Mouse (Mus musculus) cerebellum, postnatal 4 days (tissue): Measurements from ENCODE around the gene Gmfg.

Experiments used
- DNase-seq, 2 experiments: peaks; one replicate each; pipeline ENCODE4 v3.0.0; 2022; ENCODE audit warnings: low spot score in 2 of 2, mixed read lengths in 1 of 2

The Gmfg gene

GRCm38 (mm10) chr7:28436932-28437570 lies at the start of gene Gmfg:
Gmfg (plus strand) TSS chr7:28437447.
- peak; percentile 56 to 80 for DNase-seq

GRCm38 (mm10) chr7:28390331-28390730 lies 46.9 kb upstream of the Gmfg start:
- no peak for DNase-seq

GRCm38 (mm10) chr7:28392429-28393271 lies 44.6 kb upstream of the Gmfg start, which contains the start of the genes Med29 and Paf1:
Med29 (minus strand) TSS chr7:28392708.
Paf1 (plus strand) TSS chr7:28392951.
- DNase-seq, result peak; percentile 88 to 92

GRCm38 (mm10) chr7:28393272-28393951 lies 43.8 kb upstream of the Gmfg start:
- no peak for DNase-seq

GRCm38 (mm10) chr7:28395425-28395824 lies 41.8 kb upstream of the Gmfg start:
- DNase-seq, result no peak

GRCm38 (mm10) chr7:28398000-28398399 lies 39.2 kb upstream of the Gmfg start:
- no peak for DNase-seq

- DNase-seq, result no peak
Observed at GRCm38 (mm10) chr7:28398696-28399340, 38.4 kb upstream of the Gmfg start.

GRCm38 (mm10) chr7:28401030-28401429 lies 36.2 kb upstream of the Gmfg start:
- DNase-seq, result no peak

GRCm38 (mm10) chr7:28401942-28402341 lies 35.3 kb upstream of the Gmfg start:
- DNase-seq, result no peak

GRCm38 (mm10) chr7:28410841-28411475 lies 26.3 kb upstream of the Gmfg start:
- DNase-seq, result no peak

GRCm38 (mm10) chr7:28412826-28413225 lies 24.4 kb upstream of the Gmfg start:
- DNase-seq, result no peak

GRCm38 (mm10) chr7:28417368-28417767 lies 19.9 kb upstream of the Gmfg start:
- no peak for DNase-seq

GRCm38 (mm10) chr7:28418096-28418670 lies 19.1 kb upstream of the Gmfg start:
- DNase-seq, result no peak

GRCm38 (mm10) chr7:28419416-28419815 lies 17.8 kb upstream of the Gmfg start:
- no peak for DNase-seq

- DNase-seq, result no peak
Observed at GRCm38 (mm10) chr7:28423018-28423417, 14.2 kb upstream of the Gmfg start.

GRCm38 (mm10) chr7:28427738-28428137 lies 9.5 kb upstream of the Gmfg start:
- DNase-seq, result no peak

GRCm38 (mm10) chr7:28430512-28430911 lies 6.7 kb upstream of the Gmfg start:
- no peak for DNase-seq

GRCm38 (mm10) chr7:28432252-28432651 lies 5.0 kb upstream of the Gmfg start:
- no peak for DNase-seq

- DNase-seq, result peak in 1 of 2 experiments; percentile 44
Observed at GRCm38 (mm10) chr7:28435660-28436259, 1.5 kb upstream of the Gmfg start.

- DNase-seq, result peak; percentile 99 to 100
Observed at GRCm38 (mm10) chr7:28436271-28436904, 859 bp upstream of the Gmfg start.
